Mouse (Mus musculus) heart, postnatal 14 days (tissue): Measurements from ENCODE around the gene Arfgap3. TPM values are rescaled to one million over a fixed set of nuclear protein-coding genes. Genes with fewer than 3 reads are reported as not detected.
"Not testable (repeated sequence)": the region's sequence is repeated elsewhere in the genome, so short reads cannot be mapped to it uniquely, and the experiment has no call there.

Source experiments
- DNase-seq, 2 experiments: peaks; one replicate each; pipeline ENCODE4 v3.0.0; 2021 to 2022
- intact Hi-C: fragments of 180-260 bp; cut with DNase I; formaldehyde crosslinking; loops from one replicate; pipeline ENCODE4 v1.15.1; 2025
- total RNA-seq, 2 experiments: library from RNA; stranded (reverse); gene quantifications; 2 replicates each; pipeline ENCODE4 v1.2.3; 2021

Arfgap3 gene
- total RNA-seq, 2 experiments from 2014 or later: 11.6 to 14.5 TPM

- intact Hi-C loops: no loop called here
- DNase-seq: no peak
Measured at GRCm38 (mm10) chr15:83349225-83349953, 658 bp downstream of the Arfgap3 start.

- intact Hi-C loops: no loop called here
- no peak for DNase-seq
Measured at GRCm38 (mm10) chr15:83348747-83349146, 1.3 kb downstream of the Arfgap3 start.

- no peak for DNase-seq
- intact Hi-C loops: no loop called here
Measured at GRCm38 (mm10) chr15:83345898-83346529, 4.0 kb downstream of the Arfgap3 start.

- intact Hi-C loops: no loop called here
- DNase-seq: peak; percentile 31 to 49
Measured at GRCm38 (mm10) chr15:83344956-83345355, 5.1 kb downstream of the Arfgap3 start.

GRCm38 (mm10) chr15:83344157-83344556 is 5.9 kb downstream of the Arfgap3 start:
- peak in 1 of 2 experiments; percentile 15 for DNase-seq
- intact Hi-C loops: no loop called here

GRCm38 (mm10) chr15:83338908-83339307 is 11.1 kb downstream of the Arfgap3 start:
- DNase-seq: no peak
- intact Hi-C loops: no loop called here

- DNase-seq: no peak
Measured at GRCm38 (mm10) chr15:83337903-83338870, 11.9 kb downstream of the Arfgap3 start.

GRCm38 (mm10) chr15:83332373-83332772 is 17.7 kb downstream of the Arfgap3 start:
- intact Hi-C loops: no loop called here
- DNase-seq: peak in 1 of 2 experiments; percentile 23

More at GRCm38 (mm10) chr15:83337903-83338870, 11.9 kb downstream of the Arfgap3 start:
- intact Hi-C loops: no loop called here

GRCm38 (mm10) chr15:83328952-83329351 is 21.1 kb downstream of the Arfgap3 start:
- DNase-seq: no peak

GRCm38 (mm10) chr15:83323071-83323470 is 27.0 kb downstream of the Arfgap3 start:
- DNase-seq: no peak
- intact Hi-C loops: no loop called here

More at GRCm38 (mm10) chr15:83328952-83329351, 21.1 kb downstream of the Arfgap3 start:
- intact Hi-C loops: no loop called here

- intact Hi-C loops: no loop called here
- DNase-seq: no peak
Measured at GRCm38 (mm10) chr15:83314914-83315313, 35.1 kb downstream of the Arfgap3 start.

- DNase-seq: no peak
- intact Hi-C loops: no loop called here
Measured at GRCm38 (mm10) chr15:83309878-83310277, 40.2 kb downstream of the Arfgap3 start.

GRCm38 (mm10) chr15:83308708-83309107 is 41.3 kb downstream of the Arfgap3 start:
- intact Hi-C loops, DNase-seq: not testable (repeated sequence)

- no peak for DNase-seq
- intact Hi-C loops: no loop called here
Measured at GRCm38 (mm10) chr15:83306181-83306580, 43.9 kb downstream of the Arfgap3 start.

GRCm38 (mm10) chr15:83305192-83305921 is 44.7 kb downstream of the Arfgap3 start:
- intact Hi-C loops: no loop called here
- DNase-seq: peak; percentile 50 to 51

- intact Hi-C loops: loop anchor here (5.0 kb wide), 1 partner anchor 92 kb away; no protein-coding TSS in a partner anchor
- DNase-seq: no peak
Measured at GRCm38 (mm10) chr15:83304804-83305191, 45.2 kb downstream of the Arfgap3 start.

GRCm38 (mm10) chr15:83303656-83304484 is 46.2 kb downstream of the Arfgap3 start:
- intact Hi-C loops: loop anchor here (5.0 kb wide), 1 partner anchor 92 kb away; no protein-coding TSS in a partner anchor

GRCm38 (mm10) chr15:83299916-83300582 is 50.0 kb downstream of the Arfgap3 start:
- intact Hi-C loops: loop anchor here (5.0 kb wide), 3 partner anchors 48 to 128 kb away; partner anchors contain the start of genes A4galt and Cyb5r3
- DNase-seq: no peak

More at GRCm38 (mm10) chr15:83303656-83304484, 46.2 kb downstream of the Arfgap3 start:
- DNase-seq: peak; percentile 57 to 64
